Mouse (Mus musculus): ENCODE results near the gene Igf2bp2. TPM values are rescaled to one million over a fixed set of nuclear protein-coding genes. Genes with fewer than 3 reads are reported as not detected.

The Igf2bp2 gene
- polyA plus RNA-seq, 1 experiment, result 92.4 TPM

DNA sequence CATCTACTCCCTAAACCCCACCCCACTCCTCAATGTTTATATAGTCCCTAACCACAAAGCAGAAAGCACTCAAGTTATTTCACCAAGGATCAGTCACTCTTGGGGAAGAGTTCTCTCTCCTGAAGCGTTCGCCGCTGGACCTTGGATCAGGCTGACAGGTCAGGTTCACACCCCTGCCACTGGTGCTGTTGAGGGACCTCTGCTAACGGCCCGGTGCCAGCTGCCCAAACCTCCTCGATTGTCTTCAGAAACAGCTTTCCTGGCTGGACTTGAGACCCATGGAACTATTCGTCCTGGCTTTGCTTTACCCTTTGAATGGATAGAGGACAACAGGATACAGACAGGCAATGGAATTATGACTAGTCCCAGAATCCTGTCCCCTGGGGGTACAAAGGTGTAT is 33.6 kb downstream of the Igf2bp2 start:
- TF ChIP-seq CTCF (IDR thresholded peaks at IDR 0.05; ENCODE audit: borderline replicate concordance, insufficient read depth, low read length), result no peak
- no peak for TF ChIP-seq POLR2A (IDR thresholded peaks at IDR 0.05; ENCODE audit: low read depth, low read length)
- no peak overlapping the region for H3K4me3 ChIP-seq (ENCODE audit: insufficient read depth, low read length)
- H3K4me1 ChIP-seq (ENCODE audit: control insufficient read depth, insufficient read depth, low read length), result peaks cover 10% of the 10 kb centered on the region; the same call in 1 of the 2 replicates
- no peak overlapping the region for H3K27ac ChIP-seq (ENCODE audit: insufficient read depth, low read length)

- no peak overlapping the region for H3K27ac ChIP-seq (ENCODE audit: insufficient read depth, low read length)
- no peak overlapping the region for H3K4me3 ChIP-seq (ENCODE audit: insufficient read depth, low read length)
- no peak for TF ChIP-seq CTCF (IDR thresholded peaks at IDR 0.05; ENCODE audit: borderline replicate concordance, insufficient read depth, low read length)
- TF ChIP-seq POLR2A (IDR thresholded peaks at IDR 0.05; ENCODE audit: low read depth, low read length), result no peak
- H3K4me1 ChIP-seq (ENCODE audit: control insufficient read depth, insufficient read depth, low read length), result peaks cover 14% of the 10 kb centered on the region; the same call in 1 of the 2 replicates
Observed at GRCm38 (mm10) chr16:22128595-22128994, 34.5 kb downstream of the Igf2bp2 start.

- no peak overlapping the region for H3K27ac ChIP-seq (ENCODE audit: insufficient read depth, low read length)
Observed at GRCm38 (mm10) chr16:22127806-22128205, 35.3 kb downstream of the Igf2bp2 start.

GRCm38 (mm10) chr16:22126936-22127335 is 36.2 kb downstream of the Igf2bp2 start:
- Histone ChIP-seq H3K4me3 (ENCODE audit: insufficient read depth, low read length) (no peak overlapping the region), H3K27ac (ENCODE audit: insufficient read depth, low read length) (no peak overlapping the region), H3K4me1 (ENCODE audit: control insufficient read depth, insufficient read depth, low read length) (peaks cover 13% of the 10 kb centered on the region; the same call in 1 of the 2 replicates)
- TF ChIP-seq POLR2A (IDR thresholded peaks at IDR 0.05; ENCODE audit: low read depth, low read length) (no peak), CTCF (IDR thresholded peaks at IDR 0.05; ENCODE audit: borderline replicate concordance, insufficient read depth, low read length) (no peak)

More at GRCm38 (mm10) chr16:22127806-22128205, 35.3 kb downstream of the Igf2bp2 start:
- Histone ChIP-seq H3K4me3 (ENCODE audit: insufficient read depth, low read length) (no peak overlapping the region), H3K4me1 (ENCODE audit: control insufficient read depth, insufficient read depth, low read length) (peaks cover 12% of the 10 kb centered on the region; the same call in 1 of the 2 replicates)
- TF ChIP-seq CTCF (IDR thresholded peaks at IDR 0.05; ENCODE audit: borderline replicate concordance, insufficient read depth, low read length), result peak; percentile 14; the same call in 1 of the 2 replicates
- TF ChIP-seq POLR2A (IDR thresholded peaks at IDR 0.05; ENCODE audit: low read depth, low read length), result no peak

- Histone ChIP-seq H3K27ac (ENCODE audit: insufficient read depth, low read length) (no peak overlapping the region), H3K4me1 (ENCODE audit: control insufficient read depth, insufficient read depth, low read length) (peaks cover 16% of the 10 kb centered on the region), H3K4me3 (ENCODE audit: insufficient read depth, low read length) (no peak overlapping the region)
- no peak for TF ChIP-seq POLR2A (IDR thresholded peaks at IDR 0.05; ENCODE audit: low read depth, low read length)
- no peak for TF ChIP-seq CTCF (IDR thresholded peaks at IDR 0.05; ENCODE audit: borderline replicate concordance, insufficient read depth, low read length)
Observed at GRCm38 (mm10) chr16:22124325-22124918, 38.7 kb downstream of the Igf2bp2 start.

DNA sequence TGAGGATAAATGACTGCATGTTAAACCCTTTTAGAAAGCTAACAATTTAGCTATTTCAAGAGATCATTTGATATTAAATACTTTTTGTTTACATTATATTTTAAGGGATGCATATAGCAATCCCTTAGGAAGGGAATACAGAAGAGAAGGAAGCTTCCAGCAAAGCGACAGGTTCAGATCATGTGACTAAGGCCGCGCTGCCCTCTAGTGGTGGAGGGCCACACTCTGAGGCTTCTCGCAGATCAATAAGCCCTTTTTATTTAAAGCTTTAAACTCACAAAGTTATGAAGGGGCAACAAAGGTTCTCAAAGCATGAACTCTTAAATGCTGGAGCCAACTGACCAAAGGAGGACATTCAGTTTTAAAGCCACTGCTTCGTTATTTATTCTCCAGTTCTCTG is 39.4 kb downstream of the Igf2bp2 start:
- H3K27ac ChIP-seq (ENCODE audit: insufficient read depth, low read length), result no peak overlapping the region
- TF ChIP-seq CTCF (IDR thresholded peaks at IDR 0.05; ENCODE audit: borderline replicate concordance, insufficient read depth, low read length), result peak; percentile 70; the same call in 1 of the 2 replicates
- no peak for TF ChIP-seq POLR2A (IDR thresholded peaks at IDR 0.05; ENCODE audit: low read depth, low read length)
- H3K4me1 ChIP-seq (ENCODE audit: control insufficient read depth, insufficient read depth, low read length), result peaks cover 17% of the 10 kb centered on the region
- no peak overlapping the region for H3K4me3 ChIP-seq (ENCODE audit: insufficient read depth, low read length)

- TF ChIP-seq POLR2A (IDR thresholded peaks at IDR 0.05; ENCODE audit: low read depth, low read length) (no peak), CTCF (IDR thresholded peaks at IDR 0.05; ENCODE audit: borderline replicate concordance, insufficient read depth, low read length) (no peak)
- peaks cover 17% of the 10 kb centered on the region for H3K4me1 ChIP-seq (ENCODE audit: control insufficient read depth, insufficient read depth, low read length)
- H3K27ac ChIP-seq (ENCODE audit: insufficient read depth, low read length), result no peak overlapping the region
- no peak overlapping the region for H3K4me3 ChIP-seq (ENCODE audit: insufficient read depth, low read length)
Observed at GRCm38 (mm10) chr16:22121109-22121508, 42.0 kb downstream of the Igf2bp2 start.

DNA sequence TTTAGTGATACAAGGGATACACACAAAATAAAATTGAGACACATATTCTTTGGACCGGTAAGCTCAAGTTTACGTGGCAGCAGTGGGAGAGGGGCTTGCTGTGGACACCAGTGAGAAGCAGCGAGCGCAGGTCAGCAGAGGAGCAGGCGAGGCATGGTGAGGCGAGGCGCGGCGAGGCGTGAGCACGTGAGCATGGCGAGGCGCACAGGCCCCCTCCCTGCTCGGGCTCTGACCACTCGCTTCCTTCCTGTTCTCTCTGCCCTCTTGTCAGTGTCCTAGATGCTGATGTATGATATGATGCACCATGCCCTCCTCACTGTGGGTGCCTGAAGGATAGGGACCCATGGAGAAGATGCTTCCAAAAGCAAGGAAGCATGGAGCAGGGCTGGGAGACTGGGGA is 43.6 kb downstream of the Igf2bp2 start:
- Histone ChIP-seq H3K27ac (ENCODE audit: insufficient read depth, low read length) (no peak overlapping the region), H3K4me1 (ENCODE audit: control insufficient read depth, insufficient read depth, low read length) (peaks cover 12% of the 10 kb centered on the region), H3K4me3 (ENCODE audit: insufficient read depth, low read length) (no peak overlapping the region)
- no peak for TF ChIP-seq CTCF (IDR thresholded peaks at IDR 0.05; ENCODE audit: borderline replicate concordance, insufficient read depth, low read length)

- Histone ChIP-seq H3K4me3 (ENCODE audit: insufficient read depth, low read length) (no peak overlapping the region), H3K27ac (ENCODE audit: insufficient read depth, low read length) (0 out of 2 replicates have a peak overlapping the region, but pooled peaks have one; percentile 17), H3K4me1 (ENCODE audit: control insufficient read depth, insufficient read depth, low read length) (peaks cover 8% of the 10 kb centered on the region)
- TF ChIP-seq POLR2A (IDR thresholded peaks at IDR 0.05; ENCODE audit: low read depth, low read length), result no peak
- TF ChIP-seq CTCF (IDR thresholded peaks at IDR 0.05; ENCODE audit: borderline replicate concordance, insufficient read depth, low read length), result no peak
Observed at GRCm38 (mm10) chr16:22118716-22119501, 44.2 kb downstream of the Igf2bp2 start.

- TF ChIP-seq POLR2A (IDR thresholded peaks at IDR 0.05; ENCODE audit: low read depth, low read length) (no peak), CTCF (IDR thresholded peaks at IDR 0.05; ENCODE audit: borderline replicate concordance, insufficient read depth, low read length) (no peak)
- Histone ChIP-seq H3K4me3 (ENCODE audit: insufficient read depth, low read length) (no peak overlapping the region), H3K27ac (ENCODE audit: insufficient read depth, low read length) (no peak overlapping the region), H3K4me1 (ENCODE audit: control insufficient read depth, insufficient read depth, low read length) (peaks cover 8% of the 10 kb centered on the region)
Observed at GRCm38 (mm10) chr16:22118151-22118550, 44.9 kb downstream of the Igf2bp2 start.

Measured in embryonic fibroblast, embryonic 13.5 days (primary cell).